Mouse (Mus musculus) neural tube, embryonic 10.5 days (tissue): Measurements from ENCODE around the gene Rtf2.

Experiments
- DNase-seq: peaks from one replicate; pipeline ENCODE4 v3.0.0-alpha.2; 2017; ENCODE audit warnings: low spot score; ENCODE audit errors: extremely low spot score

The Rtf2 gene

GRCm38 (mm10) chr2:172437371-172437952 lies 2.9 kb upstream of the Rtf2 start:
- DNase-seq, result no peak

- no peak for DNase-seq
These were observed 267 bp downstream of the Rtf2 start for GRCm38 (mm10) chr2:172440640-172441005.

GRCm38 (mm10) chr2:172441176-172441575 lies 820 bp downstream of the Rtf2 start:
- DNase-seq, result no peak

- DNase-seq, result no peak
These were observed 5.3 kb downstream of the Rtf2 start for GRCm38 (mm10) chr2:172445617-172446016.

GRCm38 (mm10) chr2:172447317-172447716 lies 7.0 kb downstream of the Rtf2 start:
- DNase-seq, result no peak

- no peak for DNase-seq
These were observed 8.0 kb downstream of the Rtf2 start for GRCm38 (mm10) chr2:172448329-172448728.

GRCm38 (mm10) chr2:172450640-172451039 lies 10.3 kb downstream of the Rtf2 start:
- DNase-seq, result no peak

- DNase-seq, result no peak
These were observed 11.7 kb downstream of the Rtf2 start for GRCm38 (mm10) chr2:172452031-172452430.

GRCm38 (mm10) chr2:172452458-172452857 lies 12.1 kb downstream of the Rtf2 start:
- no peak for DNase-seq

GRCm38 (mm10) chr2:172458496-172458895 lies 18.1 kb downstream of the Rtf2 start, which contains the start of gene Gcnt7:
Gene Gcnt7, minus strand, starts transcription at chr2:172458596.
- no peak for DNase-seq

GRCm38 (mm10) chr2:172460647-172461046 lies 20.3 kb downstream of the Rtf2 start:
- DNase-seq, result no peak

GRCm38 (mm10) chr2:172462813-172463212 lies 22.5 kb downstream of the Rtf2 start:
- DNase-seq, result no peak

GRCm38 (mm10) chr2:172466427-172467132 lies 26.2 kb downstream of the Rtf2 start:
- DNase-seq, result no peak

- no peak for DNase-seq
These were observed 26.9 kb downstream of the Rtf2 start for GRCm38 (mm10) chr2:172467206-172467605.

GRCm38 (mm10) chr2:172468346-172468819 lies 28.0 kb downstream of the Rtf2 start:
- DNase-seq, result no peak

- DNase-seq, result no peak
These were observed 32.0 kb downstream of the Rtf2 start, which contains the start of gene Fam209 for GRCm38 (mm10) chr2:172472318-172472717. Gene Fam209, plus strand, starts transcription at chr2:172472520.

- DNase-seq, result no peak
These were observed 33.2 kb downstream of the Rtf2 start for GRCm38 (mm10) chr2:172473591-172473990.

GRCm38 (mm10) chr2:172474970-172475369 lies 34.6 kb downstream of the Rtf2 start:
- no peak for DNase-seq

- DNase-seq, result no peak
These were observed 36.4 kb downstream of the Rtf2 start for GRCm38 (mm10) chr2:172476707-172477260.

GRCm38 (mm10) chr2:172477350-172477749 lies 37.0 kb downstream of the Rtf2 start:
- no peak for DNase-seq

- peak; percentile 50 for DNase-seq
These were observed 37.5 kb downstream of the Rtf2 start for GRCm38 (mm10) chr2:172477860-172478259.

- DNase-seq, result no peak
These were observed 39.9 kb downstream of the Rtf2 start for GRCm38 (mm10) chr2:172480296-172480695.
